Mouse (Mus musculus) lung, postnatal 0 days (tissue): ENCODE results near the gene Lsg1. TPM values are rescaled to one million over a fixed set of nuclear protein-coding genes. Genes with fewer than 3 reads are reported as not detected.

Experiments
- ATAC-seq: fragments of 200-750 bp; cut with Nextera tagmentation; 2 replicates; pipeline ENCODE4 v1.8.0; 2017; ENCODE audit warnings: moderate library complexity
- DNase-seq: peaks from one replicate; pipeline ENCODE4 v3.0.0-alpha.2; 2016; ENCODE audit warnings: low spot score
- H3K27ac ChIP-seq: fragments of 300-500 bp; sonication (generic); 2 replicates; pipeline ENCODE4 v1.5.1; 2014; ENCODE audit warnings: antibody characterized with exemption, mild to moderate bottlenecking, low read length, mixed read lengths
- H3K27me3 ChIP-seq: fragments of 300-500 bp; sonication (generic); replicated peaks from 2 replicates; pipeline ENCODE4 v1.6.1; 2014; ENCODE audit warnings: low read length, mixed read lengths; ENCODE audit not compliant: insufficient read depth
- H3K36me3 ChIP-seq: fragments of 300-500 bp; sonication (generic); 2 replicates; pipeline ENCODE4 v1.6.1; 2014; ENCODE audit warnings: low read length, mixed read lengths; ENCODE audit not compliant: insufficient read depth
- H3K4me1 ChIP-seq: fragments of 300-500 bp; sonication (generic); 2 replicates; pipeline ENCODE4 v1.6.1; 2014; ENCODE audit warnings: antibody characterized with exemption, low read depth, low read length, mixed read lengths; ENCODE audit not compliant: insufficient read depth
- H3K4me2 ChIP-seq: fragments of 300-500 bp; sonication (generic); replicated peaks from 2 replicates; pipeline ENCODE4 v1.6.1; 2014; ENCODE audit warnings: low read depth, mild to moderate bottlenecking, low read length, moderate library complexity, mixed read lengths
- H3K4me3 ChIP-seq: fragments of 300-500 bp; sonication (generic); 2 replicates; pipeline ENCODE4 v1.5.1; 2014; ENCODE audit warnings: low read depth, low read length
- H3K9ac ChIP-seq: fragments of 300-500 bp; sonication (generic); replicated peaks from 2 replicates; pipeline ENCODE4 v1.6.1; 2014; ENCODE audit warnings: low read depth, mild to moderate bottlenecking
- H3K9me3 ChIP-seq: fragments of 300-500 bp; sonication (generic); 2 replicates; pipeline ENCODE4 v1.6.1; 2016; ENCODE audit warnings: low read length, mixed read lengths
- CTCF ChIP-seq: IDR thresholded peaks from 2 replicates; pipeline ENCODE4 v1.5.1; 2016; ENCODE audit warnings: antibody characterized with exemption, mild to moderate bottlenecking
- EP300 ChIP-seq: IDR thresholded peaks from 2 replicates; pipeline ENCODE4 v1.6.1; 2016; ENCODE audit warnings: antibody characterized with exemption, mild to moderate bottlenecking, control low read depth
- WGBS: fragments of 180-500 bp; shearing (Covaris S2); extraction: QIAGEN DNeasy Blood & Tissue Kit; methylation state at CpG from one replicate; pipeline ENCODE4 v1.1.7; 2014; 5-methylcytosine and 5-hydroxymethylcytosine counted together
- polyA plus RNA-seq: library from polyadenylated mRNA; unstranded; fragments of >200 nt; fragmentation: Nextera tagmentation; extraction: Ambion mirVana; gene quantifications from 2 replicates; pipeline ENCODE4 v1.2.1, GENCODE M21; 2015

Lsg1 gene
- polyA plus RNA-seq, 1 experiment from 2014 or later, result 28.2 TPM

DNA sequence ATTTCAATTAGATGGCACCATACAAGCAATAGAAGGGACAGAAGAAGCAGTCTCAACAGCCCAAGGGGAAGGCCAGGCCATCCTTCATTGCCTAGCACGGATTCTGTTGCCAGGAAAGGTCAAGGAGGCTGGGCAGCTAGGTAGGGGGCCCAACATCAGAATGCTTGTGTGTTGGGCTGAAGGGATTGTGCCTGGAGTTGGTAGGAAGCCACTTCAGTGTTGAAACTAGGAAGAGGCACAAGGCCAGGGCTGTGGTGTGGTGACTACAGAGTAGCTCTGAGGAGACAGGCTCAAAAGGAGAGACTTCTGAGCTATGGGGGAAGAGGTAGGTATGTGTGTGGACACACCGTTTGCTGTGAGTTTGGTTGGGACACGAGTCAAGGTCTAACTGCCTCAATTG, 8.0 kb upstream of the Lsg1 start:
- TF ChIP-seq CTCF (no peak), EP300 (no peak)
- Histone ChIP-seq H3K9ac (no peak overlapping the region), H3K9me3 (no peaks in the 10 kb centered on the region), H3K4me3 (no peak overlapping the region), H3K4me1 (peaks cover 14% of the 10 kb centered on the region; the same call in 1 of the 2 replicates), H3K27me3 (no peaks in the 10 kb centered on the region), H3K4me2 (no peak overlapping the region), H3K36me3 (no peaks in the 10 kb centered on the region), H3K27ac (no peak overlapping the region)
- ATAC-seq (no peak), DNase-seq (no peak)
- 30% methylated on average over 3 of the region's 3 CpGs for WGBS

DNA sequence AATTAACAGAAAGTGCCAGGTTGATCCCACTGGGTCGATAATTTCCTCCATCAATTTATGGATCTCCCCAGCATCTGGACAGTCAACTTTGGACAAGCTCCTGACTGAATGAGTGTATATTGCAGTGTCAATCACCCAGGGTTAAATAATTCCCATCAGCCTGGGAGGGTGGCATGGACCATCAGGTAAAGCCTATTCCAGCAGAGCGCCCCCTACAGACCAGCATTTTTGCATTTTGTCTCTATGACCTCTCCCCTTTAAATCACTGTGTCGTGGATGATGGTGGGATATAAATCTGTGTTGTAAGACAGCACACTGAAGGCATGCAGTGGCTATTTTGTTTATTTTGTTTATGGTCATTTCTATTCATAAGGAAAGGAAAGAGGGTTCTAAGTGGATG, 4.6 kb upstream of the Lsg1 start:
- ATAC-seq (no peak), DNase-seq (no peak)
- WGBS, result 41% methylated on average over 3 of the region's 3 CpGs
- TF ChIP-seq CTCF (peak; percentile 33), EP300 (no peak)
- H3K4me2 ChIP-seq, result no peak overlapping the region
- H3K36me3 ChIP-seq, result no peaks in the 10 kb centered on the region
- H3K9me3 ChIP-seq, result no peaks in the 10 kb centered on the region
- no peak overlapping the region for H3K4me3 ChIP-seq
- H3K27me3 ChIP-seq, result no peaks in the 10 kb centered on the region
- H3K4me1 ChIP-seq, result peaks cover 19% of the 10 kb centered on the region; the same call in 1 of the 2 replicates
- no peak overlapping the region for H3K27ac ChIP-seq
- H3K9ac ChIP-seq, result no peak overlapping the region

DNA sequence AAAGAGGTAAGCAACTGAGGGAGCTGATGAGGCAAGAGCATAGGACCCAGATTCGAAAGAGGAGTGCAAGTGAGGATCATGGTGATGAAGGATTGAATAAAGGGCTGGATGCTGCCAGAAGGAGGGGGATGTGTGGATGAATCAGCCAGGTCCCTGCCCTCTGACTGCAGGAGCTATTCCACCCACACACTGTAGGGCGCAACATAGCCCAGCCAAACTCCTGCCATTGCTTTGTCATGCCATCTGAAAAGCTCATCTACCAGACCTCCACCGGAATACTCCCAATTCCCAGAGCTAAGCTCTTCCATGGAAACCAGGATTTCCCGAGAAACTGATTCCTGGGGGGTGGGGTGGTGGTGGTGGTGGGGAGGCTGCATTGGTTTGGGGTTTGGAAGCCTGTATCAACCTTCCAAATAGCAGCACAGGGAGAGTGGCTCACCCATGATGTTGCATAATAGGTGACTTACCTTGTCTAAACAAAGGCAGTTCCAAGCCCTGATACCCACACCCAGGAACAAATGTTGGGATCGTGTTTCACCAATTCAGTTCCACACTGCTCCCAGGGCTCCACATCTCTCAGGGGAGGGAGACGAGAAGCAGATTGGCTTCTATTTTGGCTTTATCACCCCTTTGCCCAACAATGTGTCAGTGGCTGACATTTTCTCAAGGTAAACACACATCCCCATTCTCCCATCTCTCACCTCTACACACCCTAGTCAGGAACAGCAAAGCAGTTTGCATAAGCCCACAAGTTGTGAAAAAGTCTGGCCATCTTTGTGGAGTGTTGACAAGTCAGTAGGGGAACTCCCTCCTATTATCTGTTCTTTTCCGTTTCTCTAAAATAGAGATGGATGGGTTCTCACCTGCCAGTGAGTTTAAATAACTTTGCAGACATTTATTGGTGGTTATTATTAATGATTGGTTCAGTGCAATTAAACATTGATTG, 3.1 kb upstream of the Lsg1 start:
- Histone ChIP-seq H3K9me3 (no peaks in the 10 kb centered on the region), H3K9ac (no peak overlapping the region), H3K4me2 (no peak overlapping the region), H3K27ac (no peak overlapping the region), H3K4me1 (peaks cover 10% of the 10 kb centered on the region; the same call in 1 of the 2 replicates), H3K27me3 (no peaks in the 10 kb centered on the region), H3K4me3 (no peak overlapping the region), H3K36me3 (no peaks in the 10 kb centered on the region)
- no peak for TF ChIP-seq EP300
- peak; percentile 26 for TF ChIP-seq CTCF
- DNase-seq, result no peak
- no peak for ATAC-seq
- 32% methylated on average over 7 of the region's 7 CpGs for WGBS

DNA sequence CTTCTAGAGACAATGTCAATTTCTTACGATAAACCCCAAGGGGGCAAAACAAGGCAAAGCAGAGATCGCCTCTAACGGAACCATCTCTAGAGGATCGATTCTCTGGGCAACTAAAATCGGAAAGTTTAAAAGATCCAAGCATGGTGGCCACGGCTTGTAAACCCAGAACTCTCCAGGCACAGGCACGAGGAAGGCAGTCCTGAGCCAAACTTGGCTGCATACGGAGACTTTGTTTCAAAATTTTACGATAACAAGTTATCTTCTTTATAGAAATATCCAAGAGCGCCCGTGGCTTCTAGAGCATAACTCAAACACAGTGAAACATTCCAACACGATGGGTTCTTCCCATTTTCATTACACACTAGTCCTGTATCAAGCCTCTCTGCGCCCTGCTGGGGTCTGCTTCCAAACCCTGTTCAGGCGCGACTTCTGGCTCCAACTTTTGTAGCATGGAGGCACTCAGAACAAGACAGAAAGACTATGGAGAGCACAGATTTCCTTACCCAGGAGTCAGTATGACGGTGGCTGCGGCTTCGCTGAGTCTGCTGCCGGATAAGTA, 378 bp downstream of the Lsg1 start:
- H3K4me1 ChIP-seq, result peaks cover 7% of the 10 kb centered on the region; the same call in 1 of the 2 replicates
- ATAC-seq, result no peak

DNA sequence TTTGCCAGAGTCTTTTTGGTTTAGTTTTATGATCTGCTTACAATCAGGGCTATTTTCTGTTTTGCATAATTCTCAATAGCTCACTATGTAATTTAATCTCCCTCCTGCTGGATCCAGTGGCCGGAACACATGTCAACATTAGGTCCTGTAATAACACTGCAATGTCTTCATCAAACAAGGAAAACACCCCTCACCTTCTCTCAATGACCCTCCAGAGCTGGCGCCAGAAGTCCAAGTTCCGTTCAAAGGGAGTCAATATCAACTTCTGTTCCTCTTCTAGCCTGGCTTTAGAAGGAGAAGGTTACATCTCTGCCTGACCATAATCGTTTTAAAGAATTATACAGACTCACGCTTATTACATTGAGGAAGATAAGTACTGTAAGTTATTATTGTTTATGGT, 6.6 kb downstream of the Lsg1 start:
- Histone ChIP-seq H3K4me1 (no peaks in the 10 kb centered on the region), H3K9ac (no peak overlapping the region), H3K27ac (no peak overlapping the region), H3K27me3 (no peaks in the 10 kb centered on the region), H3K9me3 (no peaks in the 10 kb centered on the region), H3K36me3 (peaks cover 54% of the 10 kb centered on the region; the same call in 1 of the 2 replicates), H3K4me2 (no peak overlapping the region), H3K4me3 (no peak overlapping the region)
- ATAC-seq (no peak), DNase-seq (no peak)
- WGBS, result 76% methylated on average over 5 of the region's 5 CpGs
- TF ChIP-seq EP300 (no peak), CTCF (no peak)

More for the DNA sequence above, 378 bp downstream of the Lsg1 start:
- peak overlapping the region; percentile 81 for H3K4me3 ChIP-seq
- 2% methylated on average over 19 of the region's 19 CpGs for WGBS
- no peaks in the 10 kb centered on the region for H3K9me3 ChIP-seq
- no peaks in the 10 kb centered on the region for H3K27me3 ChIP-seq
- peak overlapping the region; percentile 71 for H3K27ac ChIP-seq
- no peak for TF ChIP-seq EP300
- TF ChIP-seq CTCF, result no peak
- DNase-seq, result no peak
- H3K4me2 ChIP-seq, result peak overlapping the region; percentile 74
- H3K9ac ChIP-seq, result peak overlapping the region; percentile 73
- H3K36me3 ChIP-seq, result peaks cover 23% of the 10 kb centered on the region; the same call in 1 of the 2 replicates

DNA sequence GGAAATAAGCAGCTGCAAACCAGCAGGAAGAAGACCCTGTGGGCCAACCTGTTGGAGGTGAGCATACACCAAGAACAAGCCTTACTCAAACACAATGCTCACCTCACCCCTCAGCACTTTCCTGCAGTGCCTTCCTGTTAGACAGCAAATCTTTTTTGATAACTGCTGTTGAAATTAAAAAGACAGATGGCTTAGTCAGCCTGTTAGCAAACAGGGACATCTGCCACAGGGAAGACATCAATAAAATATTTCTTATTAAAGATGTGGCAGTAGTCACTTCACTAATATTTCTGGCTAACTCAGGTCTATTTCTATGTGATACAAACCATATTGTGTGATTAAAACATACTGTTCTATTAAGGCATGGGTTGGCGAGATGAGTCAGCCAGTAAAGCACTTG, 11.0 kb downstream of the Lsg1 start:
- Histone ChIP-seq H3K4me2 (no peak overlapping the region), H3K9ac (no peak overlapping the region), H3K27me3 (no peaks in the 10 kb centered on the region), H3K9me3 (no peaks in the 10 kb centered on the region), H3K27ac (no peak overlapping the region), H3K4me3 (no peak overlapping the region), H3K36me3 (peaks cover 43% of the 10 kb centered on the region), H3K4me1 (no peaks in the 10 kb centered on the region)
- no peak for ATAC-seq
- no peak for TF ChIP-seq EP300
- TF ChIP-seq CTCF, result no peak
- 93% methylated on average over 1 of the region's 1 CpGs for WGBS
- DNase-seq, result no peak
